Mouse (Mus musculus) cerebellum, adult 2 months (tissue): ENCODE data around the gene Prrc2b.

ENCODE experiments used
- CTCF ChIP-seq: fragments of 200-500 bp; IDR thresholded peaks from 2 replicates; pipeline ENCODE4 v1.5.1; 2011; ENCODE audit warnings: low read depth, mild to moderate bottlenecking, control low read depth, low read length, moderate library complexity, borderline replicate concordance; ENCODE audit not compliant: insufficient read depth
- POLR2A ChIP-seq: fragments of 200-500 bp; IDR thresholded peaks from 2 replicates; pipeline ENCODE4 v1.6.1; 2011; ENCODE audit warnings: low read length, control low read depth, borderline replicate concordance; ENCODE audit not compliant: insufficient read depth

DNA sequence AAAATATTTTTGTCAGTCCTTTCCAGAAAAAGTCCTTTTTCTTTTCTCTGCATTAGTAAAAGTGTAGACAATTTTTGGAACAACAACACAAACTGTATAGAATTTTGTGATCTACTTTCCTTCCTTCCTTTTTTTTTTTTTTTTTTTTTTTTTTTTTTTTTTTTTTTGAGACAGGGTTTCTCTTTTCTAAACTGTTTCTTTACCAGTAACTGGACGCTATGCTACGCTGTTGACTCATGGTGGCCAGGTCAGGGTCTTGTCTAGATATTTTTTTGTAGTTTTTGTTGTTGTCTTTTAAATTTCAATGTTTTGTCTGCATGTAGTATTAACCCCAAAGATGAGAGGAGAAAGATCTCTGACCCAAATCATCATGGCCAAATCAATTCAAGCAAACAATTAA lies 29.1 kb upstream of the Prrc2b start:
- TF ChIP-seq POLR2A (no peak), CTCF (no peak)
